Mouse (Mus musculus) lung, adult 2 months (tissue): Measurements from ENCODE around the gene Telo2.

Source experiments
- CTCF ChIP-seq: fragments of 200-500 bp; IDR thresholded peaks from 2 replicates; pipeline ENCODE4 v1.5.1; 2011; ENCODE audit warnings: mild to moderate bottlenecking, low read length, control low read depth; ENCODE audit not compliant: insufficient read depth
- POLR2A ChIP-seq: fragments of 200-500 bp; IDR thresholded peaks from 2 replicates; pipeline ENCODE4 v1.6.1; 2011; ENCODE audit warnings: low read depth, mild to moderate bottlenecking, control low read depth, low read length, borderline replicate concordance; ENCODE audit errors: extremely low read depth

DNA sequence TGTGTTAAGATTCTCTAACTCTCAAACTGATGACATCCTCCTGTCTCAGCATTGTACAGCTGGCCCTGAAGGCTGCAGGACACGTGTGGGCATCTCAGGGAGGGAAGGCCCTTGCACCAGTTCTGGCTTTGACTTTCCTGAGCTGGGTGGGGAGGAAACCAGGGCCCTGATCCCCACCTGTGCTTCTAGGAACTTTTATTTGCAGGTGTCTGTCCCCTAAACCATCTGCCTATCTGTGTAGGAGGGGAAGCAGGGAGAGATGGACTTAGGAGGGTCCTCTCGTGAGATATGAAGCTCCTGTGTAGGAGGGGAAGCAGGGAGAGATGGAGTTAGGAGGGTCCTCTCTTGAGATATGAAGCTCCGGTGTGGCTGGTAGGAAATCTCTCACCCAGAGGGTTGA is 32.9 kb downstream of the Telo2 start:
- TF ChIP-seq CTCF: no peak
- TF ChIP-seq POLR2A: no peak
